Mouse (Mus musculus) R1 (cell line): ENCODE results near the gene Shroom3.
"Not testable (repeated sequence)": the region's sequence is repeated elsewhere in the genome, so short reads cannot be mapped to it uniquely, and the experiment has no call there.

Source experiments
- DNase-seq: peaks from one replicate; pipeline ENCODE4 v3.0.0-alpha.2; 2018; ENCODE audit warnings: low read depth, low spot score

Gene Shroom3

DNA sequence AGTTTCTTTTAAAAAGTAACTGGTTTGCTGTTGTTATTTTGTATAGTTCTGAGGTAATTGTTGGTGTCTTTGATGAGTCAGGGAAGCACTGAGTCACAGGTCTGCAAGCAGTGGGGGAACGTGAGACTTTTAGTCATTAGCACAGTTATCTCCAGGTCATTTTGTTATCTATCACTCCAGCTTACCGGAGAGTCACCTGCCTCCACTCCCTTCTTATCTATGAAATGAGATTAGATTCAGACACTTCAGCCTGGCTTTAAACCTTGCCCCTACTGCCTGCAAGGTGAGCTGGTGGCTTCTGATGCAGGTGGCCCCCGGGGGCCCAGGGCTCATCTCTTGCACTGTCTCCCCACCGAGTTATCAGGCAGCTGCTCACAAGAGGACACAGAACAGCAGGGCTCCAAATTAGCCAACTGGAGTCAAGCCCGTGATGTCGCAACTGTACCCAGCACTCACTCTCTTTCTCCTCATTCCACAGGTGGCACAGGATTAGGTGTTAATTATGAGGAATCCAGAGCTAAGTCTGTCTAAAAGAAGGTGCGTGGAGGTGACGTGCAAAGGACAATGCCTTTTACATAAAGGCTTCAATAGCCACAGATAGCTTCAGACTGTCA, 205.5 kb downstream of the Shroom3 start:
- no peak for DNase-seq

GRCm38 (mm10) chr5:92890902-92891301, 207.7 kb downstream of the Shroom3 start:
- DNase-seq, result no peak

DNA sequence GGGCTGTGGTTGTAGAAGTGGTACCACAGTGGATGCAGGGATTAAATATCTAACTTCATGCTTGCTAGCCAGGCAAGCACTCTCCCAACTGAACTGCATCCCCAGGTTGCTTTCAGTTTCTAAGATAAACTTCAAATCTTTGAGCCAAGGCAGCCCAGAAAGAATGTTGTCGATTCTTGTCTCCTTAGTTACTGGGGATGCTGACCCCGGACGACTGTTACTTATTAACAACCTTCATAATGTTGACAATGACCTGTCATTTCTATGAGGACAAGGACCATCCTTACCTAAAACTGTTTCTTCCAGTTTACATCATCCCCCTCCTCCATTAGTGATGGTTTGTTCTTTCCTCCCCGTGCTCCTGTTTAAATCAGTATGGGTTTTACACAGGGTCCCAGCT, 210.0 kb downstream of the Shroom3 start:
- DNase-seq, result no peak

DNA sequence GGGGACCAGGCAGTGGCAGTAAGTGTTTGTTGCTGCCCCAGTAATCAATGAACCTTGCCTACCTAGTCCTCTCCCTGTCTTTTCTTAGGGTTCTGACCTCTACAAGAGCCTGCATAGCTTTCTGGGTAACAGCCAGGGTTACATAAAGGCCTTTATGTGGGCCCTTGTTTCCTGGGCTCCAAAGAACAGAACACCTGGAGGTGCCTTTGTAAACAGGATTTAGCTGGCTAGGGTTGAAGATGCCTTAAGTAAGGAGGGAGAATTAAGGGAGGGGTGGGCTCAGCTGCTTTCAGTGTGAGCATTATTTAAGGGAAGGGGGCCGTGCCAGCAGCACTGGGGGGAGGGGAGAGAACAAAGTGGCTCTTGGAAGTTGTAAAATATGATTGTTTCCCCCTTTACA, 210.5 kb downstream of the Shroom3 start:
- peak; percentile 52 for DNase-seq

DNA sequence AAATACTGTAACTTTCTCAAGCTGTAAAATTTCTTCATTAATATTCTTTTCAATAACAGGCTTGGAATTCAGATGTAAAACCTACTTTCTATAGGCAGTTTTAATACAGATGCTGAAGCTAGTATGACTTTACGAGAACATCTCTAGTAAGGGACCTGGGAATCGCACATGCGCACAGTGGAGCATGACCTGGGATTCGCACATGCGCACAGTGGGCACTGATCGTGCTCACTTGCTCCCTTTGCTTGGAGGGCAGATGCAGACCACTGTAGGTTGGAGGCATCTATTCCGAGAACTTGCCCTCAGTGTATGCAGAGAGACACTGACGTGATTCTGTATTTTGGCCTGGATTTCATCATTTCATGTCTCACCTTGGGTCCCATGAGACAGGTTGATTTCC, 212.6 kb downstream of the Shroom3 start:
- DNase-seq, result peak; percentile 83

GRCm38 (mm10) chr5:92896725-92897280, 213.6 kb downstream of the Shroom3 start:
- DNase-seq, result no peak

- peak; percentile 92 for DNase-seq
These were observed 214.8 kb downstream of the Shroom3 start for GRCm38 (mm10) chr5:92897766-92898745.

DNA sequence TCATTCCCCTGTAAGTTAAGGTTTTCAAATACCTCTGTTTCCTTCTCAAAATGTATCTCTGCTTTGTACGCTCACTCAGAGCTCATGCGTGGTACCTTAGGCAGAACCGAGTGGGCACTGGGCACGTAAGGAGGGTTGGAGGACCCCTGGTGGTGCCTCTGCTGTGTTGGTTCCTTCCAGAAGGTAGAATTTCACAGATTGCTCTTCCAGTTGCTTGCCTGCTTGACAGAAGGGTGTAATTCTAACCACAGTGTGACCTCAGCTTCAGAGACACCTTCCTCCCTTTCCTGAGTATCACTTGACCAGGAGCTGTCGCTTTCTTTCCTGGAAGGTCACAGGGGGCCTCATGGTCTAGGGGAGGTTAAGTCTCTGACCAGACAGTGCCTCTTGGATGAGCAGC, 217.2 kb downstream of the Shroom3 start:
- DNase-seq, result no peak

- DNase-seq, result no peak
These were observed 218.6 kb downstream of the Shroom3 start for GRCm38 (mm10) chr5:92901870-92902269.

DNA sequence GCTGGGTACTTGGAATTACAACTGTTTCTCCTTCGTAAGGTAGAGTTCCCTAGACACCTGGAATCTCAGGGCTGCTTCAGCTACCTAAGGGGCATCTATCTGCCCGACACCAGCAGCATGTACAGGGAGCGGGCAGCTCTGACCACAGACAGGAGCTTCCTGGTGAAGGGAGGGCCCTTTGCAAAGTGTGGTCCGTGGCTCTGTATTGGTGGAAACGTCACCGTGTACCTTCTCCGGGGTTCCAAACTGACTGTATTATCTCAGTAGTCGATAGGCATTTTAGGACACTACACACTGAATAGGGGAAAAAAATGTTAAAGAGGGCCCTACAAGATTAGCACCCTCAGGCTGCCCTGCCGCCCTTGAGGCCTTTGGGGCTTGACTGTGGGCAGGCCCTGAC, 221.9 kb downstream of the Shroom3 start:
- no peak for DNase-seq

DNA sequence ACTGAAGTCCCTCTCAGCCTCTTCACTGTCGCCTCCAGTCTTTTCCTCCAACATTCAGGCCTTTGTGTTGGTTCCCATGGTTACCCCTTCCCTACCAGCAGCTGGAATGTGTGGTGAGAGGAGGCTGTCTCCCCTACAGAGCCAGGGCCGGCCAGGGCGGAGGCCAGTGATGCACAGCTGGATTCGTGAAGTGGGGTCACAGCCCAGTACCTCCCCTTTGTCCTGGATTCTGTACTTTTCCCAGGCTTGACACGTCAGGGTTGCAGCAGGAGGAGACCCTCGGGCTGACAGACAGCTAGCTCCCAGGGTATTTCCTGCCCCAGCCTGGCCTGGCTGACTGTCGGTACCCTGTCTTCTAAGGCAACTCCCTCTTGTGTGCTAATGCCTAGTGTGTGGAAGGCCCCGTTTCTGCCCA, 222.4 kb downstream of the Shroom3 start:
- peak; percentile 96 for DNase-seq

DNA sequence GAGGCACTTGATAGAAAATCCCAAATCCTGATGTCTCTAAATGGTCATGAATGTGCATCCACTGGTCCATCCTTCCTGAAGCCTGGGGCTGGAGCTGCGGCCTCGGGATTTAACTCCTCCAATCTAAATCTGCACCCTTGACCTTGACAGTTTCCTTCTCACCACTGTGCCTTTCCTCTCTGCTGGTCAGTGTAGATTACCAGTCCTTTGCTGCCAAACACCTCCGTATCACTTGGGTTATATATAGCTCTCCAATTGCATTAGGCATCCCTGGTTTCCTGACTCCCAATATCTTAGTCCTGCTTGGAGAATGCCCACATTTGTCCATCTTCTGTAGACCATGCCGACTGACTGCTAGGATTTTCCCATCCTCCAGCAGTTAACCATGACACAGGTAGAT, 225.0 kb downstream of the Shroom3 start:
- no peak for DNase-seq

DNA sequence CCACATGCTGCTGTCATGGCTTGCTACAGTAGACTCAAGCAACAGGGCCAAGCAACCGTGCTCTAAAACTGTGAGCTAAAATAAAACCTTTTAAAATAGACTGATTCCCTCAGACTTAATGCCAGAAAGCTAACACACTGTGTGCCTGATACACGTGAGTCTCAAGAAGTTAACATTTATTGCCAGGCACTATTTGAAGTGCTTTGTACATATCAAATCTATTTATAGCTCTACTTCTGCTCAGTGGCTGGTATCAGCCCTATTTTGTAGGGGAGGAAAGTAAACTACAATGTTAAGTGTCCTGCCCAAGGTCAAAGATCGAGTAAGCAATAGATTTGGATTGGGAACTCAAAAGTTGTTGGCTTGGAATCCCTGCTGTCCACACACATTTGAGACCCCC, 227.6 kb downstream of the Shroom3 start:
- no peak for DNase-seq

- peak; percentile 33 for DNase-seq
These were observed 232.2 kb downstream of the Shroom3 start for GRCm38 (mm10) chr5:92915421-92915820.

DNA sequence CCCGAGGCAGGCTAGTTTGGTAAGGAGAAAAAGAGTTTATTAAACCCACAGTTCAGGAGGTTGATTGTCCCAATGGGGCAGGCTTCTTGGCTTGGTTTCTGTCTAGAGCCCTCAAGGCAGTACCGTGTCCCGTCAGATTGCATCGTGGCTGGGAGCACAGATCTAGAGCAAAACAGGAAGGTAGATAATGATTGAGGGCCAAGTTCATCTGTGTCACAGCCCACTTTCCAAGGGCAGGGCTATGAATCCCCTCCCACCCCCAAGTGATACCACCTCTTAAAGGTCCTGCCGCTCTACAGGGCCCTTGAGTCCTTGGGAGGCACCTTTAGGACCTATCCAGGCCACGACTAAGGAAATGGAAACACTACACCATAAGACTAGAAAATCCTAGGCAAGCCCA, 234.5 kb downstream of the Shroom3 start:
- DNase-seq, result no peak

DNA sequence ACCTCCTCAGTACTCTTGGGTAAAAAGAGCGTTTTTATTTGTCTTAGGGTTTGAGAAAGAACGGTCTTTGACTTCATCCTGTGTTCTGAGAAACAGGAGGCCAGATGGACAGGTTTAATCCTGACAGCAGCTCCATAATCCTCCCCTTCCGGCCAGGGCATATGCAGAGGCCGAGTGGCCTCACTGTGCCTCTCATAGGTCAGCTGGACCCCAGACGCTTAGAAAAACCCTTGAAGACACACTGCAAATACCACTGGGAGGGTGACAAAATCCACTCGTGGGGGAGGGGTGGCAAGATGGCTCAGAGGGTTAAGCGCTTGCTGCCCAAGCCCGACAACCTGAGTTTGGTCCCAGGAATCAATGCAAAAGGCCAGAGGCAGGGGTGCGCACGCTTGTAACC, 234.9 kb downstream of the Shroom3 start:
- no peak for DNase-seq

GRCm38 (mm10) chr5:92918866-92919265, 235.6 kb downstream of the Shroom3 start:
- peak; percentile 84 for DNase-seq

- peak; percentile 47 for DNase-seq
These were observed 236.2 kb downstream of the Shroom3 start for GRCm38 (mm10) chr5:92919390-92919789.

- peak; percentile 59 for DNase-seq
These were observed 237.7 kb downstream of the Shroom3 start for GRCm38 (mm10) chr5:92920984-92921383.

GRCm38 (mm10) chr5:92921728-92922127, 238.5 kb downstream of the Shroom3 start:
- DNase-seq, result peak; percentile 70

DNA sequence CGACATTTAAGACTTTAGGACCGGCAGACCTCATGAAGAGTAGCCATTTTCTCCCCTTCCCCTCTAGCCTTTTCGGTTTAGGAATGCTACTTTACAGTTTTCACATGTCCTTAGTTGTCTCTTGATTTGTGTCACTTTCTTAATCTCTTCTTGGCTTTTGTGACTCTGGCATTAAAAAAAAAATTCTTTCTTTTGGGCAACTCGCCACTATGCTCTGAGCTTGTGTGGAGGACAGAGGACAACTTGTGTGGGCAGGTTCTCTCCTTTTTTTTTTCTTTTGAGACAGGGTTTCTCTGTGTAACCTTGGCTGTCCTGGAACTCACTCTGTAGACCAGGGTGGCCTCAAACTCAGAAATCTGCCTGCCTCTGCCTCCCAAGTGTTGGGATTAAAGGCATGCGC, 239.7 kb downstream of the Shroom3 start:
- not testable (repeated sequence) for DNase-seq

DNA sequence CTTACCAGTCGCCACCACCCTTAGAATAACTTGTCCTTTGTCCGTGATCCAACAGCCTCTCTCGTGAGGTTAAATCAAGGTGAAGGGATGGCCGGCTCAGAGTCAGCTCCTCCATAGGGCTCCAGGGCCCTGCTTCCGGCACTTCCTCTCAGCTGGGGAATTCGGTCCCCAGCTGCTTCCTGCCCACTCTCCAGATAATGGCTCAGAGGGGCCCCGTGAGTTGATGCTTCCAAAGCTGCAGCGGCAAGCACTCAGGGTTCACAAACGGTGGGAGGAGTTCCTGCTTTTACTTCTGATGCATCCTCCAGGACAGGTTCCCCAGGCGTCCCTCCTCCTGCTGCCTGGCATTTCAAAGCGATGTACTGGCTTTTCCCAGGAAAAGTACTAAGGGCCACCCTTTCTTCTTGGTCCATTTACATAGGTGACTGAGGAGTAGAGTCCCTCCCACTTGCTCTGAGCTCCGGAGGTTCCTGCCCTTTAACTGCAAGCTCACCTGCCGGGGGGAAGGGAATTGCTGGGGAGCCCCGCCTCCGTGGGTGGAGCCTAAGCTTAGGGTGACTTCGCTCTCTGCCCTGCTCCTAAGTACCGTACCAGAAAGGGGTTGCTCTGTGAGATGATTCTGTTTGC, 241.7 kb downstream of the Shroom3 start:
- peak; percentile 100 for DNase-seq
